Mouse (Mus musculus): ENCODE measurements at regions not wholly inside any gene's neighbourhood (a gene's known extent, or its start where the extent isn't known, plus 50 kb on each side); places are given as distances from the start of the nearest gene placed in this dataset.
A peak's percentile ranks its signal among the peaks of the same experiment; 100 is the strongest.

DNA sequence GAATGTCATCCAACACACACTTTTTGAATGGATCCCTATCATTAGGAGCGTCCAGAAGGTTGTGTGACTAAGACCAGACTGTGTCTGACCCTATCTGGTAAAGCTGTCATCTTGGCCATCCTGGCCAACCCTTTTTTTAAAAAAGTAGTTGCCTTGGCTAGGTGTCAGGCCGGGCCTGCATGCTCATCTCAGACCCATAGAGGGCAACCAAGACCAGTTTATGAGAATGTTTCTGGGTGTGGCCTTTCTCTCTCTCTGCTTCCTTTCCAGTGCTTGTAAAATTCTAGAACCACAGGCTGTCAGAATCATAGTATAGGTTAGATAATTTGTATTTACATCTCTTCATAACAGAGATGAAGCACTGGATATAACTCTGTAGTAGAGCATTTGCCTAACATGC lies 62.8 kb upstream of the Las1l start:
- whole genome bisulfite sequencing, result 28% methylated on average over 2 of the region's 2 CpGs
- Histone ChIP-seq H3K27me3 (ENCODE audit: control insufficient read depth, insufficient read depth, low read length) (no peaks in the 10 kb centered on the region), H3K9me3 (ENCODE audit: control insufficient read depth, low read length) (no peaks in the 10 kb centered on the region), H3K9ac (ENCODE audit: low read depth, low read length) (no peak overlapping the region), H3K4me2 (replicated peaks; ENCODE audit: low read depth, low read length) (no peak overlapping the region), H3K4me1 (replicated peaks; ENCODE audit: control insufficient read depth, insufficient read depth, low read length) (no peaks in the 10 kb centered on the region), H3K27ac (ENCODE audit: low read depth, low read length) (no peak overlapping the region), H3K36me3 (ENCODE audit: control insufficient read depth, insufficient read depth, low read length) (no peaks in the 10 kb centered on the region), H3K4me3 (ENCODE audit: low read depth, low read length) (no peak overlapping the region)
- peak; percentile 46 for DNase-seq (ENCODE audit: low spot score)
- ATAC-seq (ENCODE audit: low FRiP score), result no peak

DNA sequence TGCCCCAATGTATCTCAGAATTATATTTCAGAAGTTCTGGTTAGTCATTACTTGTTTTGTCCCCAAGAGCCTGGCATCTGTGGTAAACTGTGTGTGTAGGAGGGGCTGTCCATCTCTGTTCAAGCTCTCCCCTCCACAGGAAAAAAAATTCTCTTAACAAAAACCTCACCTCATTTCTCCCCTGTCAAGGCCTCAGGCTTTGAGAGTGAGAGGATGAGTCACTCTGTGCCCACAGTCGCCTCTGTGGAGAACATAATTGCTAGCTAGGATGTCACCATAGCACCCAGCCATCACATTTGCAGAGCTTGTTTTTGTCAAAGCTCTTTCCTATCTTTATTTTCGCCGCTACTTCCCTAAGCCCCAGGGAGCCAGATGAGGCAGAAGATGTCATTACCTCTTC lies 63.6 kb upstream of the Las1l start:
- DNase-seq (ENCODE audit: low spot score) (no peak), ATAC-seq (ENCODE audit: low FRiP score) (no peak)
- Histone ChIP-seq H3K27me3 (ENCODE audit: control insufficient read depth, insufficient read depth, low read length) (no peaks in the 10 kb centered on the region), H3K4me1 (replicated peaks; ENCODE audit: control insufficient read depth, insufficient read depth, low read length) (no peaks in the 10 kb centered on the region), H3K9me3 (ENCODE audit: control insufficient read depth, low read length) (no peaks in the 10 kb centered on the region), H3K4me2 (replicated peaks; ENCODE audit: low read depth, low read length) (no peak overlapping the region), H3K36me3 (ENCODE audit: control insufficient read depth, insufficient read depth, low read length) (no peaks in the 10 kb centered on the region), H3K27ac (ENCODE audit: low read depth, low read length) (no peak overlapping the region), H3K4me3 (ENCODE audit: low read depth, low read length) (no peak overlapping the region), H3K9ac (ENCODE audit: low read depth, low read length) (no peak overlapping the region)
- 85% methylated on average over 3 of the region's 3 CpGs for WGBS

DNA sequence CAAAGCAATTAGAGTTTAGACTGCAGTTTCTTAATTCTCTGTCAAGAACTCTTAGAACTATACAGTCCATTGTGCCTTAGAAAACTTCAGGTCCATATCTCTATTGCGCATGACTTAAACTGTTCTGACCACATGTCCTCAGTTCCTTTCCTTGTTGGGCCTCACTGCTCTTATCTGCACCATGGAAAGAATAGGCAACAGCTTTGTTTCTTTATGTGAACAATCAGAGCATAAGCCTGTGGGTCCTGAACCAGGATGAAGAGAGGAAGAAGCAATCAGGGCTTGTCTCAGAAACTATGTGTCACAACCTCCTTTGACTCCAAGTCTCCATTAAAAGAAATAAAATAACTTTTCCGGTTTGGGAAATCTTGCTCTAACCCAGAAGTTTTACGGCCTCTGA lies 68.6 kb upstream of the Las1l start:
- H3K36me3 ChIP-seq (ENCODE audit: control insufficient read depth, insufficient read depth, low read length), result no peaks in the 10 kb centered on the region
- 93% methylated on average over 3 of the region's 3 CpGs for WGBS
- no peak for ATAC-seq (ENCODE audit: low FRiP score)

DNA sequence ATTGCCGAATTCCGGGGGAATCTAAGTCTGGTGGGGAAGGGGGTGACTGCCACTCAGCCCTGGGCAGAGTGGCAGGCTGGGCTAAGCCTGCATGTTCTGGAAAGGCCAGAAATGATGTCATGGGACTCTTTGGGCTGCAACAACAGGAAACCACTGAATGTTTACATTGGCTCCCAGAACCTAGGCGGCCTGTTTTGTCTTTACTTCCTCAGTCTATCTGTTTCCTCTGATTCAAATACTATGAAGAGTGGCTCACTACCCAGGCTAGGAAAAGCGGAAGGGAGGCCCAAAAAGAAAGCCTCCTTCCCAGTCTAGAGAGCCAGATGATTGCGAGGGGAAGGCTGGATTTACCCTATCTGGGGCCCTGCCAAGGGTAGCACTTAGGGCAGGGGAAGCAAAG lies 69.1 kb upstream of the Las1l start:
- no peaks in the 10 kb centered on the region for H3K27me3 ChIP-seq (ENCODE audit: control insufficient read depth, insufficient read depth, low read length)
- 70% methylated on average over 5 of the region's 5 CpGs for WGBS
- H3K4me2 ChIP-seq (replicated peaks; ENCODE audit: low read depth, low read length), result no peak overlapping the region
- H3K27ac ChIP-seq (ENCODE audit: low read depth, low read length), result no peak overlapping the region
- H3K4me3 ChIP-seq (ENCODE audit: low read depth, low read length), result no peak overlapping the region
- no peaks in the 10 kb centered on the region for H3K9me3 ChIP-seq (ENCODE audit: control insufficient read depth, low read length)
- no peaks in the 10 kb centered on the region for H3K36me3 ChIP-seq (ENCODE audit: control insufficient read depth, insufficient read depth, low read length)
- H3K9ac ChIP-seq (ENCODE audit: low read depth, low read length), result no peak overlapping the region
- DNase-seq (ENCODE audit: low spot score), result no peak
- ATAC-seq (ENCODE audit: low FRiP score), result no peak
- no peaks in the 10 kb centered on the region for H3K4me1 ChIP-seq (replicated peaks; ENCODE audit: control insufficient read depth, insufficient read depth, low read length)

More for the DNA sequence above, 68.6 kb upstream of the Las1l start:
- no peak overlapping the region for H3K4me3 ChIP-seq (ENCODE audit: low read depth, low read length)
- no peak overlapping the region for H3K4me2 ChIP-seq (replicated peaks; ENCODE audit: low read depth, low read length)
- H3K27me3 ChIP-seq (ENCODE audit: control insufficient read depth, insufficient read depth, low read length), result no peaks in the 10 kb centered on the region
- DNase-seq (ENCODE audit: low spot score), result no peak
- no peak overlapping the region for H3K9ac ChIP-seq (ENCODE audit: low read depth, low read length)
- no peaks in the 10 kb centered on the region for H3K4me1 ChIP-seq (replicated peaks; ENCODE audit: control insufficient read depth, insufficient read depth, low read length)
- H3K9me3 ChIP-seq (ENCODE audit: control insufficient read depth, low read length), result no peaks in the 10 kb centered on the region
- H3K27ac ChIP-seq (ENCODE audit: low read depth, low read length), result no peak overlapping the region

DNA sequence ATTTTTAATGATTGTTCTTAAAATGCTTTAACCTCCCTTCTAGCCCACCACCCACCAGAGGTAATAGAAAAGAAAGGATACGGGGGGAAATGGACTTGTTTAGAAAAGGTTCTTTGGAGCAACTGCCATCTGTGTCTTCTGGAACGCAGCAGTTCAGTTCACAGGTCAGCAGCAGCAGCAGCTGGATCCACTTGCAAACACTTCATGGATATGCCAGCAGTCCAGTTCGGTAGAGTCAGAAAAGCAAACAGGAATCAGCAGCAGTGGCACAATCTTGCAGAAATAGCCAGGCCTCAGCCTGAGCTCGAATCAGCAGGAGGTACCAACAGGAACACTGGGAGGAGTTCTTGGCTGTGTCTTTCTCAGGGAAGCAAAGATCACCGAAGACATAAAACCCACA lies 64.3 kb upstream of the Msn start:
- no peak overlapping the region for H3K27ac ChIP-seq (ENCODE audit: low read depth, low read length)
- DNase-seq (ENCODE audit: low spot score) (no peak), ATAC-seq (ENCODE audit: low FRiP score) (no peak)
- H3K4me3 ChIP-seq (ENCODE audit: low read depth, low read length), result no peak overlapping the region
- H3K9me3 ChIP-seq (ENCODE audit: control insufficient read depth, low read length), result no peaks in the 10 kb centered on the region
- H3K27me3 ChIP-seq (ENCODE audit: control insufficient read depth, insufficient read depth, low read length), result no peaks in the 10 kb centered on the region
- H3K4me1 ChIP-seq (replicated peaks; ENCODE audit: control insufficient read depth, insufficient read depth, low read length), result no peaks in the 10 kb centered on the region
- 69% methylated on average over 5 of the region's 5 CpGs for WGBS
- H3K4me2 ChIP-seq (replicated peaks; ENCODE audit: low read depth, low read length), result no peak overlapping the region
- H3K9ac ChIP-seq (ENCODE audit: low read depth, low read length), result no peak overlapping the region
- H3K36me3 ChIP-seq (ENCODE audit: control insufficient read depth, insufficient read depth, low read length), result no peaks in the 10 kb centered on the region

DNA sequence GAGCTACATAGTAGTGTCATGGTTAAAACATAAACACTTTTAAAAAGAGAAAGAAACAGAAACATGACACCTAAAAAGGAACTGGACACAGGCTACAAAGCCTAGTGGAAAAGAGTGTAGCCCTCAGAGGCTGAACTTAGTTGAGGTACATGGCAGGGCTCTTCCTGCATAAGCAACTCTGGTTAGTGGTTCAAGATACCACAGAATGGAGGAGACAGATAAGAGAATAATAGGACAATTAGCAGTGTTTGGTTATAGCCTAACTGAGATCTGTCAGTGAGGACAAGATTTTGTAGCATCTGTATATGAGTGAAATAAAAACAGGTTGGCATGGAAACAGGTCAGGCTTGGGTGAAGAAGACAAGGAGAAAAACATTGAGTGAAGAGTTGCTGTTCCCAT lies 60.5 kb upstream of the Msn start:
- Histone ChIP-seq H3K4me1 (replicated peaks; ENCODE audit: control insufficient read depth, insufficient read depth, low read length) (no peaks in the 10 kb centered on the region), H3K36me3 (ENCODE audit: control insufficient read depth, insufficient read depth, low read length) (no peaks in the 10 kb centered on the region), H3K27me3 (ENCODE audit: control insufficient read depth, insufficient read depth, low read length) (no peaks in the 10 kb centered on the region), H3K4me2 (replicated peaks; ENCODE audit: low read depth, low read length) (no peak overlapping the region), H3K9me3 (ENCODE audit: control insufficient read depth, low read length) (no peaks in the 10 kb centered on the region), H3K9ac (ENCODE audit: low read depth, low read length) (no peak overlapping the region), H3K4me3 (ENCODE audit: low read depth, low read length) (no peak overlapping the region), H3K27ac (ENCODE audit: low read depth, low read length) (no peak overlapping the region)
- DNase-seq (ENCODE audit: low spot score), result no peak
- no peak for ATAC-seq (ENCODE audit: low FRiP score)

DNA sequence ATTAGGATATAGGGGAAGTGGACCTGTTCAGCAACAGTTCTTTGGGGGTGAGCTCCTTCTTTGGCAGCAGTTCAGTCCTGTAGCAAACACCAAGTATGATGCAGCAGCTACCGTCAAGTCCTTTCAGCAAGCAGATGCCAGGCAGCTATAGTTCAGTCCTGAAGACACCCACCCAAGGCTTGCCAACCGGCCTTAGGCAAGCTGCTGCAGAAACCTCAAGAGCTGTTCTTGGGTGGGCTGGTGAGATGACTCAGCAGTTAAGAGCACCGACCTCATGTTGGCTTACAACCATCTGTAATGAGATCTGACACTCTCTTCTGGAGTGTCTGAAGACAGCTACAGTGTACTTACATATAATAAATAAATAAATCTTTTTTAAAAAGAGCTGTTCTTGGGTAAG lies 53.6 kb upstream of the Msn start:
- H3K27me3 ChIP-seq (ENCODE audit: control insufficient read depth, insufficient read depth, low read length), result no peaks in the 10 kb centered on the region
- no peak overlapping the region for H3K9ac ChIP-seq (ENCODE audit: low read depth, low read length)
- H3K9me3 ChIP-seq (ENCODE audit: control insufficient read depth, low read length), result no peaks in the 10 kb centered on the region
- H3K27ac ChIP-seq (ENCODE audit: low read depth, low read length), result no peak overlapping the region
- H3K4me2 ChIP-seq (replicated peaks; ENCODE audit: low read depth, low read length), result no peak overlapping the region
- H3K4me1 ChIP-seq (replicated peaks; ENCODE audit: control insufficient read depth, insufficient read depth, low read length), result no peaks in the 10 kb centered on the region
- H3K4me3 ChIP-seq (ENCODE audit: low read depth, low read length), result no peak overlapping the region
- H3K36me3 ChIP-seq (ENCODE audit: control insufficient read depth, insufficient read depth, low read length), result no peaks in the 10 kb centered on the region
- WGBS, result 73% methylated on average over 3 of the region's 3 CpGs
- DNase-seq (ENCODE audit: low spot score), result no peak
- no peak for ATAC-seq (ENCODE audit: low FRiP score)

Data from hindbrain, embryonic 11.5 days (tissue).